Mouse (Mus musculus): ENCODE data around the gene Bax. TPM values are rescaled to one million over a fixed set of nuclear protein-coding genes. Genes with fewer than 3 reads are reported as not detected.
A peak's percentile ranks its signal among the peaks of the same experiment; 100 is the strongest.
"Not testable (repeated sequence)": the region's sequence is repeated elsewhere in the genome, so short reads cannot be mapped to it uniquely, and the experiment has no call there.

The Bax gene
- total RNA-seq, 2 experiments from 2014 or later, result 9.7 to 12.7 TPM

GRCm38 (mm10) chr7:45484985-45485384 is 18.3 kb upstream of the Bax start:
- not testable (repeated sequence) for ATAC-seq (replicated peaks; ENCODE audit: low FRiP score, poor library complexity, severe bottlenecking)

- no peak for ATAC-seq (replicated peaks; ENCODE audit: low FRiP score, poor library complexity, severe bottlenecking)
Observed at GRCm38 (mm10) chr7:45482166-45482565, 15.5 kb upstream of the Bax start.

- peak; percentile 79 for ATAC-seq (replicated peaks; ENCODE audit: low FRiP score, poor library complexity, severe bottlenecking)
Observed at GRCm38 (mm10) chr7:45481374-45481927, 14.8 kb upstream of the Bax start, which contains the start of gene Tulp2. Gene Tulp2, plus strand, starts transcription at chr7:45481877.

GRCm38 (mm10) chr7:45480310-45480709 is 13.6 kb upstream of the Bax start:
- ATAC-seq (replicated peaks; ENCODE audit: low FRiP score, poor library complexity, severe bottlenecking), result not testable (repeated sequence)

- no peak for ATAC-seq (replicated peaks; ENCODE audit: low FRiP score, poor library complexity, severe bottlenecking)
Observed at GRCm38 (mm10) chr7:45478774-45479173, 12.1 kb upstream of the Bax start.

- ATAC-seq (replicated peaks; ENCODE audit: low FRiP score, poor library complexity, severe bottlenecking), result peak; percentile 87
Observed at GRCm38 (mm10) chr7:45477003-45477402, 10.3 kb upstream of the Bax start.

- ATAC-seq (replicated peaks; ENCODE audit: low FRiP score, poor library complexity, severe bottlenecking), result no peak
Observed at GRCm38 (mm10) chr7:45476453-45476852, 9.8 kb upstream of the Bax start.

GRCm38 (mm10) chr7:45475291-45475969 is 8.7 kb upstream of the Bax start:
- no peak for ATAC-seq (replicated peaks; ENCODE audit: low FRiP score, poor library complexity, severe bottlenecking)

GRCm38 (mm10) chr7:45470869-45471268 is 4.2 kb upstream of the Bax start:
- ATAC-seq (replicated peaks; ENCODE audit: low FRiP score, poor library complexity, severe bottlenecking), result peak; percentile 64

GRCm38 (mm10) chr7:45467090-45467670 is 482 bp upstream of the Bax start:
- ATAC-seq (replicated peaks; ENCODE audit: low FRiP score, poor library complexity, severe bottlenecking), result no peak; the same call in 1 of the 2 replicates

- no peak for ATAC-seq (replicated peaks; ENCODE audit: low FRiP score, poor library complexity, severe bottlenecking)
Observed at GRCm38 (mm10) chr7:45465549-45465948, 1.1 kb downstream of the Bax start.

- no peak for ATAC-seq (replicated peaks; ENCODE audit: low FRiP score, poor library complexity, severe bottlenecking)
Observed at GRCm38 (mm10) chr7:45465112-45465511, 1.6 kb downstream of the Bax start.

GRCm38 (mm10) chr7:45463987-45464778 is 2.5 kb downstream of the Bax start:
- no peak for ATAC-seq (replicated peaks; ENCODE audit: low FRiP score, poor library complexity, severe bottlenecking)

GRCm38 (mm10) chr7:45462868-45463267 is 3.8 kb downstream of the Bax start:
- ATAC-seq (replicated peaks; ENCODE audit: low FRiP score, poor library complexity, severe bottlenecking), result not testable (repeated sequence)

GRCm38 (mm10) chr7:45462325-45462724 is 4.4 kb downstream of the Bax start:
- no peak for ATAC-seq (replicated peaks; ENCODE audit: low FRiP score, poor library complexity, severe bottlenecking)

- ATAC-seq (replicated peaks; ENCODE audit: low FRiP score, poor library complexity, severe bottlenecking), result no peak
Observed at GRCm38 (mm10) chr7:45461781-45462180, 4.9 kb downstream of the Bax start.

GRCm38 (mm10) chr7:45461326-45461725 is 5.4 kb downstream of the Bax start:
- peak; percentile 8 for ATAC-seq (replicated peaks; ENCODE audit: low FRiP score, poor library complexity, severe bottlenecking)

GRCm38 (mm10) chr7:45460860-45461314 is 5.8 kb downstream of the Bax start:
- peak; percentile 74 for ATAC-seq (replicated peaks; ENCODE audit: low FRiP score, poor library complexity, severe bottlenecking)

- ATAC-seq (replicated peaks; ENCODE audit: low FRiP score, poor library complexity, severe bottlenecking), result peak; percentile 24
Observed at GRCm38 (mm10) chr7:45460377-45460776, 6.3 kb downstream of the Bax start.

- peak; percentile 85 for ATAC-seq (replicated peaks; ENCODE audit: low FRiP score, poor library complexity, severe bottlenecking)
Observed at GRCm38 (mm10) chr7:45459564-45460140, 7.0 kb downstream of the Bax start, which contains the start of gene Ftl1. Gene Ftl1, minus strand, starts transcription at chr7:45459884.

Data from erythroblast, adult 5-6 weeks (primary cell).